Mouse (Mus musculus) stomach, postnatal 0 days (tissue): ENCODE measurements around the gene Ntrk1.

Experiments used
- CTCF ChIP-seq: IDR thresholded peaks from 2 replicates; pipeline ENCODE4 v1.5.1; 2016; ENCODE audit warnings: antibody characterized with exemption, low read depth, mild to moderate bottlenecking, moderate library complexity
- EP300 ChIP-seq: optimal IDR thresholded peaks from 2 replicates; pipeline ENCODE3; 2016; ENCODE audit warnings: antibody characterized with exemption

DNA sequence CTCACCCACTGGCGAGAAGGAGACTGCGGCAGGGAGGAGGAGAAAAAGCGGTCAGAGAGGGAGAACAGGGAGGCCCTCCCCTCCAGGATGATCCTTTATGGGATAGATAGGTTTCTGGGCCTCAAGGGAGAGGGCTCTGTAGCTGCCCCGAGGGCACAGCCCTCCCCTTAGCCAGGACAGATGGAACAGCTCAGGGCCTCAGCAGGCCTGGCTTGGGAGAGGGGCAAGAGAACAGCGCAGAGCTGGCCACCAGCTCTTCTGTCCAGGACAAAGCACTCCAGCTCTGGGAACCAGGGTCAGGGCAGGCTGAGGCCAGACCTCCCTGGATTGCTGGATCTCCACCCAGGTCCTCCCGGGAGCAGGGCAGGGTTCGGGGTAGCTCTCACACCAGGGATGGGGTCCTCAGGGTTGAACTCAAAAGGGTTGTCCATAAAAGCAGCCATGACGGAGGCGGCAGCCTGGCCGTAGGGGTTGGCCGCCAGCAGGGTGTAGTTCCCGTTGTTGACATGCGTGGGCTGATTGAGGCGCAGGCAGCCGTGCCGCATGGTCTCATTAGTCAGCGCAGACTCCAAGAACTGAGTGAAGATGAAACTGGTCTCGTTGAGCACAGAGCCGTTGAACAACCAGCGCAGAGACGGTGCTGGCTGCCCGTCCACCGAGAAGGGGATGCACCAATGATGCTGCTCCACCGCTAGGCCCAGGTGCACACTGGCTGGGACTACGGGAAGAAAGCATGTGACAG lies 11.5 kb downstream of the Ntrk1 start:
- TF ChIP-seq EP300 (no peak), CTCF (no peak)
